Comparison of ENCODE assay signal across 8 mouse cellular contexts in the genomic region with DNA sequence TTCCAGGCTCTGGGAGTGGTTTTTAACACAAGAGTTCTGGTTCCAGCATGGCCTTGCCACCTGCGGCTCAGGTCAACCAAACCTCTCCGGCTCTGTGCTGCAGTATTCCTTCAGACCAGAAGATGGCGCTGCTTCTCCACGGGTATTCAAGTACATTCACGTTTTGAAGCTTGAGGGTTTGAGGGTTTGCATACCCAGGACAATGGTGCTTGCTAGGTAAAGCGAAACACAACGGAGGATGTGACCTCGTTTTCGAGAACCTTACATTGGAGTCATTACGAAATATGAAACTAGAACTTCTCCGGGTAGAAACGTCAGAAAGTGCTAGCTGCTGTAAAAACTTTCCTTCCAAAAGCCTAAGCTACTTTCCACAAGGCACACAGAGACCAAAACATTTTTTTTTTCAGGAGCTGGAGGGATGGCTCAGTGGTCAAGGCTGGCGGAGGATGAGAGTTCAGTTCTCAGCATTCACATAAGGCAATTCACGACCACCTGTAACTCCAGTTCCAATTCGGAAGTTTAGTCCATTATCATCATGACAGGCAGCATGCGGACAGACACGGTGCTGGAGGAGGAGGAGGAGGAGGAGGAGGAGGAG. TPM values are rescaled to one million over a fixed set of nuclear protein-coding genes. Genes with fewer than 3 reads are reported as not detected.
DNase-seq lines count a peak whose midpoint lies in the region; ATAC-seq and TF ChIP-seq lines count a peak whose summit lies in the region.

No protein-coding gene starts in this region.

- no peak for ATAC-seq in G1E (ENCODE audit: extremely low read depth, insufficient number of reproducible peaks, low FRiP score, poor library complexity, severe bottlenecking)
- no peak; the same call in 1 of the 2 replicates for ATAC-seq in forebrain, embryonic 15.5 days (replicated peaks)
- ATAC-seq in lung, embryonic 15.5 days (ENCODE audit: borderline replicate concordance, extremely low read depth, low FRiP score, low TSS enrichment): no peak

- intact Hi-C loops in heart, postnatal 36 days (cut with DNase I): loop anchor here (5.0 kb wide), 1 partner anchor 855 kb away; no protein-coding TSS in a partner anchor

- no peak overlapping the region for H3K27ac ChIP-seq in forebrain, embryonic 15.5 days (replicated peaks)
- no peak overlapping the region for H3K27ac ChIP-seq in layer of hippocampus, adult 2 months
- H3K27ac ChIP-seq in lung, embryonic 15.5 days: no peak overlapping the region
- H3K27ac ChIP-seq in thymus, adult 2 months (ENCODE audit: control insufficient read depth, insufficient read depth, low read length): no peak overlapping the region

- H3K36me3 ChIP-seq in G1E (replicated peaks): no peaks in the 10 kb centered on the region
- H3K36me3 ChIP-seq in forebrain, embryonic 15.5 days: no peaks in the 10 kb centered on the region
- no peaks in the 10 kb centered on the region for H3K36me3 ChIP-seq in lung, embryonic 15.5 days
- no peaks in the 10 kb centered on the region for H3K36me3 ChIP-seq in thymus, adult 2 months (ENCODE audit: control insufficient read depth, insufficient read depth, low read length)

- peak overlapping the region; percentile 28; the same call in 1 of the 2 replicates for H3K9ac ChIP-seq in forebrain, embryonic 15.5 days (replicated peaks)
- no peak overlapping the region for H3K9ac ChIP-seq in lung, embryonic 15.5 days

- 2% methylated on average over 16 of the region's 17 CpGs for WGBS in forebrain, embryonic 15.5 days
- under 1% methylated on average over 17 of the region's 17 CpGs for WGBS in lung, embryonic 15.5 days
- WGBS in thymus, adult 2 months: 1% methylated on average over 16 of the region's 17 CpGs

- no peak for TF ChIP-seq POLR2A in thymus, adult 2 months (IDR thresholded peaks at IDR 0.05; ENCODE audit: control insufficient read depth, extremely low read depth, insufficient read depth, low read length, poor library complexity)

- H3K4me3 ChIP-seq in G1E (ENCODE audit: low read depth, low read length): no peak overlapping the region; the same call in 1 of the 2 replicates
- H3K4me3 ChIP-seq in forebrain, embryonic 15.5 days: peak overlapping the region; percentile 23; the same call in 1 of the 2 replicates
- H3K4me3 ChIP-seq in layer of hippocampus, adult 2 months: peak overlapping the region; percentile 26; the same call in 1 of the 2 replicates
- peak overlapping the region; percentile 25 for H3K4me3 ChIP-seq in lung, embryonic 15.5 days
- H3K4me3 ChIP-seq in thymus, adult 2 months (ENCODE audit: control insufficient read depth, insufficient read depth, low read length): peak overlapping the region; percentile 17

- H3K9me3 ChIP-seq in G1E (replicated peaks): no peaks in the 10 kb centered on the region
- H3K9me3 ChIP-seq in forebrain, embryonic 15.5 days: no peaks in the 10 kb centered on the region
- H3K9me3 ChIP-seq in lung, embryonic 15.5 days: no peaks in the 10 kb centered on the region

- H3K4me1 ChIP-seq in G1E (ENCODE audit: insufficient read depth, low read depth, low read length): peaks cover 14% of the 10 kb centered on the region
- H3K4me1 ChIP-seq in forebrain, embryonic 15.5 days: peaks cover 4% of the 10 kb centered on the region
- 0 out of 2 replicates have a peak, but pooled peaks cover 7% of the 10 kb centered on the region for H3K4me1 ChIP-seq in lung, embryonic 15.5 days
- no peaks in the 10 kb centered on the region; the same call in none of the 2 replicates for H3K4me1 ChIP-seq in thymus, adult 2 months (replicated peaks; ENCODE audit: control insufficient read depth, insufficient read depth, low read length)

- peaks cover 19% of the 10 kb centered on the region for H3K27me3 ChIP-seq in G1E (ENCODE audit: insufficient read depth, low read length)
- H3K27me3 ChIP-seq in forebrain, embryonic 15.5 days: no peaks in the 10 kb centered on the region
- peaks cover 5% of the 10 kb centered on the region; the same call in 1 of the 2 replicates for H3K27me3 ChIP-seq in lung, embryonic 15.5 days
- H3K27me3 ChIP-seq in thymus, adult 2 months (ENCODE audit: control insufficient read depth, insufficient read depth, low read length): no peaks in the 10 kb centered on the region

- H3K4me2 ChIP-seq in forebrain, embryonic 15.5 days (replicated peaks): peak overlapping the region; percentile 43
- peak overlapping the region; percentile 53 for H3K4me2 ChIP-seq in lung, embryonic 15.5 days

- peak; percentile 94 for TF ChIP-seq CTCF in G1E (IDR thresholded peaks at IDR 0.05; ENCODE audit: low read depth, low read length)
- peak; percentile 100 for TF ChIP-seq CTCF in layer of hippocampus, adult 2 months (conservative IDR thresholded peaks at IDR 0.05)
- TF ChIP-seq CTCF in thymus, adult 2 months (IDR thresholded peaks at IDR 0.05; ENCODE audit: borderline replicate concordance, control insufficient read depth, extremely low read depth, insufficient read depth, low read length, poor library complexity): peak; percentile 67; the same call in 1 of the 2 replicates

- peak; percentile 59 for DNase-seq in G1E (ENCODE audit: low spot score)
- peak; percentile 91 to 92 for DNase-seq in cerebellum, adult 18-20 months
- DNase-seq in heart, postnatal 36 days: peak; percentile 81 to 90
- peak; percentile 61 to 91 for DNase-seq in layer of hippocampus, adult 2 months (ENCODE audit: low spot score in 2 of 2)
- DNase-seq in ovary, adult 18-20 months (ENCODE audit: low spot score): peak; percentile 43
- peak; percentile 89 for DNase-seq in thymus, adult 2 months

RNA-seq across cellular contexts. Expression of a gene that starts 19.5 kb away (rescaled TPM):
- total RNA-seq in G1E (2014; fragmentation: Nextera tagmentation) (10.4 and 12.3 TPM in 2 replicates), G1E (2017) (13.2 and 17.4 TPM in 2 replicates)
- 45.5 and 48.2 TPM in 2 replicates for polyA plus RNA-seq in G1E (2012)
- 38.5 and 39.3 TPM in 2 replicates for polyA plus RNA-seq in forebrain, embryonic 15.5 days (2015; fragmentation: Nextera tagmentation; extraction: Ambion mirVana)
- 100 to 1,000 TPM; 340 to 392 TPM for total RNA-seq in heart, postnatal 36 days (2021)
- 100 to 1,000 TPM; 447 to 467 TPM for total RNA-seq in layer of hippocampus, adult 2 months (2021)
- 26.1 and 27.6 TPM in 2 replicates for polyA plus RNA-seq in lung, embryonic 15.5 days (2015; fragmentation: Nextera tagmentation; extraction: Ambion mirVana)
- polyA plus RNA-seq in thymus, adult 2 months (2012; rRNA removed): 60.7 and 69.7 TPM in 2 replicates

RNA-seq across cellular contexts. Expression of a gene that starts 47.0 kb away (rescaled TPM):
- total RNA-seq in G1E (2014; fragmentation: Nextera tagmentation) (not detected in 2 replicates), G1E (2017) (0.29 TPM in 1 of 2 replicates, not detected in the other)
- not detected in 2 replicates for polyA plus RNA-seq in G1E (2012)
- not detected in 2 replicates for polyA plus RNA-seq in forebrain, embryonic 15.5 days (2015; fragmentation: Nextera tagmentation; extraction: Ambion mirVana)
- not detected for total RNA-seq in heart, postnatal 36 days (2021)
- total RNA-seq in layer of hippocampus, adult 2 months (2021): not detected
- polyA plus RNA-seq in lung, embryonic 15.5 days (2015; fragmentation: Nextera tagmentation; extraction: Ambion mirVana): not detected in 2 replicates
- polyA plus RNA-seq in thymus, adult 2 months (2012; rRNA removed): 0.27 and 0.28 TPM in 2 replicates
